Mouse (Mus musculus): Measurements from ENCODE around the gene Dctn5.

Gene Dctn5

GRCm38 (mm10) chr7:122160037-122160436, 27.2 kb downstream of the Dctn5 start:
- no peak for DNase-seq (ENCODE audit: low read depth, low spot score)

DNA sequence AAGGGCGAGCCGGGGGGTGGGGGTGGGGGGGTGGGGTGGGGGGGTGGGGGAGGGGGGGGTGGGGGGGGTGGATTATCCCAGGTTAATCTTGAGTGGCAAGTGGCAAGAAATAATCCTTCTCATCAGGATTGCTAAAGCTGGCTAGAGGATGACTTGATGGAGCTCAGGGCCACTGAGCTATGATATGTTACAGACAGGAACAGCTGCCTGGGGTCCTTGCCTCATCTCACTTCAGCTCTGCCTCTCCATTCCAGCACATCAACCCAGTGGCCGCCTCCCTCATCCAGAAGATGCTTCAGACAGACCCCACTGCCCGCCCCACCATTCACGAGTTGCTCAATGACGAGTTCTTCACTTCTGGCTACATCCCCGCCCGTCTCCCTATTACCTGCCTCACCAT, 30.9 kb downstream of the Dctn5 start:
- DNase-seq (ENCODE audit: low read depth, low spot score) = no peak

- DNase-seq (ENCODE audit: low read depth, low spot score) = no peak
Measured at GRCm38 (mm10) chr7:122167203-122167602, 34.4 kb downstream of the Dctn5 start.

- no peak for DNase-seq (ENCODE audit: low read depth, low spot score)
Measured at GRCm38 (mm10) chr7:122170705-122171104, 37.9 kb downstream of the Dctn5 start.

DNA sequence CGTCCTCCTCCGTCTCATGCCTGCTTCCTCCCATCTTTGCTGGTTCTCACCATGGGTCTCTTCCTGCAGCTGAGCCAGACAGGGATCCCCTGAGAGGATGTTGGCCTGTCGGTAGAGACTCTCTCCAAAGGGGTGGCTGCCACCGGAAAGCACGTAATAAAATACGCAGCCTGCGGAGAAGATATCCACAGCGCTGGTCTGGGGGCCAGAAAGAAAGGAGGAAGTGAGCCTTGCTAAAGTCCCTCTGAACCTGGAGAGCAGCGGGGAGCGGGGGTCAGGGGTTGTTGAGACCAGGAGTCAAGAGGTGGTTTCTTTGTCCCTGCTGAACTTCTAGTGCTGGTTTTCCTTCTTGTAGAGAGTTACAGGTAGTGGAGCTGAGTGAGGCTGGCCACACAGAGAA, 38.8 kb downstream of the Dctn5 start:
- no peak for DNase-seq (ENCODE audit: low read depth, low spot score)

DNA sequence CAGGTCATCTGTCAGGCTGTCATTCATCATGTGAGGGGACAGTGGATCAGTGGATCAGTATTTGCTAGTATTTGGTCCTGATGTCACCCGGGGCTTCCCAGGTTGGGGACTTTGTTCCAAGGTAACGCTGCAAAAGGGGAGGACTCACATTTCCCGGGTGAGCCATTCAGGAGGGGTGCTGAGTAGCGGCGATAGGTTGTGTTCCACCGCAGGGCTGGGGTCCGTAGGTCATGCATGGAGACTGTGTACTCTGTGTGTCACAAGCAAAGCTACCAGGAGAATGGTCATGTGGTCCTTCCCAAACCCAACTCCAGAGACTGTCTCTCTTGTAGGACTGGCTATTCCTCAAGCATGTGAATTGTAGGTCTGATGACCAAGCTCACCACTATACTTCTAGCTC, 47.9 kb downstream of the Dctn5 start:
- DNase-seq (ENCODE audit: low read depth, low spot score) = no peak

DNA sequence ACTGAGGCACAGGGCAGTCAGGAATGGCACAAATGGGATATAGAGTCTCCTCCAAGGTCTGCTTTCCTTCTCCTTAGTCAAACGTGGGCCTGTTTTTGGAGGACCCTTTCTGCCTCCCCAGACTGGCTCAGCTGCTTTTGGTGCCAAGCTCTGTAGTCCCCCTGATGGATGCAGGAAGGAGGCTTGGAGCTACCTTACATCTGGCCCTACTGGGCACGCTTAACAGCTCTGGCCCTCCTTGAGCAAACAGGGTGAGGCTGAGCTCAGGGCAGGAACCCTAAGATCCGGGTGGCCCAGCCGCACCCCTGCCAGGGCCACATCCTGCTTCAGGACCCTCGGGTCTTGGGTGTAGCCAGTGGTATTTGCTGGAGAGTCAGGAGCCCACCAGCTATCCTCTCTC, 51.7 kb downstream of the Dctn5 start:
- DNase-seq (ENCODE audit: low read depth, low spot score) = no peak

DNA sequence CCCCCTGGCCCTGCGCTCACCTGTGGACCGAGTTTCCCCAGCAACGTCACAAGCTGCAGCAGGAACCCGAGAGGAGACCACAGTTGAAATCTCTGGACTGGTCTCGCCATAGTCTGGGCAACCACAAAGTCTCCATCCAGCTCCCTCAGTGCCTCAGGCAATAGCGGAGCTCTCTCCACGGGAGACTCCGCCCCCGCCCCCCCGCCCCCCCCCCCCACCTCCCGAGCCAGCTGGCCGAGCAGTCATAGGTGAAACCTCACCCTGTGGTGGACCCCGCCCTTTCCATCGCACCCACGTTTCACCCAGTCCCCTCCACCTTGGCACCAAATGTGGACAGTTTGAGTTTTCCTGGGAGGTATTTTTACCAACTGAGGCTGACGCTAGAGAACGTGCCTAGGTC, 53.2 kb downstream of the Dctn5 start, which contains the start of gene Ern2:
Gene Ern2 (minus strand): TSS at position 165 of the 400 bp plus-strand sequence.
- DNase-seq (ENCODE audit: low read depth, low spot score) = no peak

DNA sequence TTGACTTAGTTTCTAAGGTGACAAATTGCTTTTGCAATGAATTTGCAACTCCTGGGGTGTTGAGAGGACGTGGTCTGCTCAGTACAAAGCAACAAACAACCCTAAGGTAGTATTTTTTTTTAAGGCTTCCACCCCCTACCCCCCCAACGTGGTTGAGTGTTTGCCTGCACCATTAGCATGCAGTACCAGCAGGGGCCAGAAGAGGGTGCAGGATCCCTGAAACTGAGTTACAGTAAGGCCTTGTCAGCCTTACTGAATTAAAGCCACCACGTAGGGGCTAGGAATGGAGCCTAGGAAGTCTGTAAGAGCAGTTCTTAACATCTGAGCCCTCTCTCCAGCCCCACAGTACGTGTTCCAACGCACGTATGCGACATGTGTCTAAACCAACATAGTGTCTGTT, 56.6 kb downstream of the Dctn5 start:
- DNase-seq (ENCODE audit: low read depth, low spot score) = peak; percentile 39

GRCm38 (mm10) chr7:122191097-122191496, 58.3 kb downstream of the Dctn5 start:
- DNase-seq (ENCODE audit: low read depth, low spot score) = no peak

- DNase-seq (ENCODE audit: low read depth, low spot score) = no peak
Measured at GRCm38 (mm10) chr7:122193919-122194318, 61.1 kb downstream of the Dctn5 start.

GRCm38 (mm10) chr7:122196771-122197170, 63.9 kb downstream of the Dctn5 start:
- DNase-seq (ENCODE audit: low read depth, low spot score) = no peak

GRCm38 (mm10) chr7:122197306-122197705, 64.5 kb downstream of the Dctn5 start:
- peak; percentile 53 for DNase-seq (ENCODE audit: low read depth, low spot score)

Data from retina, adult 2 months (tissue).